Mouse (Mus musculus) 416B (cell line): Measurements from ENCODE around the gene Gcfc2.
A peak's percentile ranks its signal among the peaks of the same experiment; 100 is the strongest.

Experiments used
- DNase-seq: peaks from one replicate; pipeline ENCODE4 v3.0.0; 2011; ENCODE audit warnings: low read depth

Gene Gcfc2

GRCm38 (mm10) chr6:81975971-81976621 lies 52.6 kb downstream of the Gcfc2 start:
- DNase-seq = peak; percentile 64

GRCm38 (mm10) chr6:81979286-81979685 lies 55.8 kb downstream of the Gcfc2 start:
- DNase-seq = no peak

GRCm38 (mm10) chr6:81986171-81986570 lies 62.7 kb downstream of the Gcfc2 start:
- no peak for DNase-seq

GRCm38 (mm10) chr6:81986599-81986998 lies 63.1 kb downstream of the Gcfc2 start:
- no peak for DNase-seq

- peak; percentile 84 for DNase-seq
Measured at GRCm38 (mm10) chr6:81987010-81987409, 63.5 kb downstream of the Gcfc2 start.

GRCm38 (mm10) chr6:81987580-81987979 lies 64.1 kb downstream of the Gcfc2 start:
- DNase-seq = no peak

GRCm38 (mm10) chr6:81988341-81988740 lies 64.9 kb downstream of the Gcfc2 start:
- no peak for DNase-seq

GRCm38 (mm10) chr6:81990049-81990810 lies 66.8 kb downstream of the Gcfc2 start:
- no peak for DNase-seq
